Mouse (Mus musculus) cortical plate, adult 2 months (tissue): Measurements from ENCODE around the gene Fbxl17. TPM values are rescaled to one million over a fixed set of nuclear protein-coding genes. Genes with fewer than 3 reads are reported as not detected.

Source experiments
- H3K27ac ChIP-seq: fragments of 200-500 bp; 2 replicates; pipeline ENCODE4 v1.5.1; 2012; ENCODE audit warnings: low read length, control low read depth, inconsistent platforms; ENCODE audit not compliant: insufficient read depth
- H3K4me1 ChIP-seq: fragments of 200-500 bp; 2 replicates; pipeline ENCODE4 v1.6.1; 2011; ENCODE audit warnings: low read length; ENCODE audit not compliant: control insufficient read depth, insufficient read depth
- H3K4me3 ChIP-seq: fragments of 200-500 bp; 2 replicates; pipeline ENCODE4 v1.5.1; 2011; ENCODE audit warnings: mild to moderate bottlenecking, low read length, control low read depth; ENCODE audit not compliant: insufficient read depth
- CTCF ChIP-seq: fragments of 200-500 bp; IDR thresholded peaks from 2 replicates; pipeline ENCODE4 v1.5.1; 2011; ENCODE audit warnings: mild to moderate bottlenecking, control low read depth, low read length; ENCODE audit not compliant: insufficient read depth; ENCODE audit errors: extremely low read depth
- POLR2A ChIP-seq: fragments of 200-500 bp; IDR thresholded peaks from 2 replicates; pipeline ENCODE4 v1.6.1; 2011; ENCODE audit warnings: mild to moderate bottlenecking, low read length, control low read depth; ENCODE audit not compliant: insufficient read depth; ENCODE audit errors: extremely low read depth
- polyA plus RNA-seq: library from polyadenylated mRNA; depleted of rRNA; stranded (reverse); fragments of >200 nt; gene quantifications from 2 replicates; pipeline ENCODE4 v1.2.3, GENCODE M21; 2012

Gene Fbxl17
- polyA plus RNA-seq, 1 experiment: 28.9 TPM

DNA sequence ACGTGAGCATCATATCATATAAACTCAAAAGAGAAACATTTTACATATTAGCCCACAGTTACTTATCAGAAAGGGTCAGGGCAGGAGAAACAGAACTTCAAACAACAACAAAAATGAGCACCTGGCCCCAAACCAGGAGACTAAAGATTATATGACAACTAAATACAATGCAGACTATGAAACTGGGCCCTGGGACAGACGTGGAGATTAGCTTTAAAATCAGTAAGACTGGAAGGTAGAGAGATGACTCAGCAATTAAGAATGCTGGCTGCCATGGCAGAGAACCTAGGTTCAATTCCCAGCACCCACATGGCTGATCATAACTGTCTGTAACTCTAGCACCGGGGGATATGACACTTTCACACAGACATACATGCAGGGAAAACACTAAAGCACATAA lies 413.3 kb downstream of the Fbxl17 start:
- Histone ChIP-seq H3K4me1 (peaks cover 2% of the 10 kb centered on the region; the same call in 1 of the 2 replicates), H3K4me3 (no peak overlapping the region), H3K27ac (no peak overlapping the region)
- TF ChIP-seq POLR2A: no peak
- TF ChIP-seq CTCF: no peak

DNA sequence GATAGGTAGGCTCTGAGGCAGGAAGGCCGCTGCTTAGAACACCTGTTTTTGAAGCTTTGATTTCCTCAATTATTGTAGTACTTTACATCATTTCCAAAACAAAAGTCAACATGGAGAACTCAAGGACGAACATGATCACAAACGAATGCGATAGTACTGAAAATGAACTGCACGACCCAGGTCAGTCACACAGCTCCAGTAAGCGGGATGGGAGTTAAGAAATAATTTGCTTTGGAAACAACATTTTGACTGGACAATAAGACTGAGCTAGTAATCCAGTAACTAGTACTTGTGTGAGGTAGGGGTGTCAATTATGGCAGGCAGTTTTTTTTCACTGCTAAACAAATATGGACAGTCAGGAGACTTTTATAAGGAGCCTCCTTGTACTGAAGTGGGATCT lies 414.6 kb downstream of the Fbxl17 start:
- Histone ChIP-seq H3K27ac (no peak overlapping the region), H3K4me1 (peaks cover 3% of the 10 kb centered on the region), H3K4me3 (no peak overlapping the region)
- TF ChIP-seq CTCF: no peak
- no peak for TF ChIP-seq POLR2A

DNA sequence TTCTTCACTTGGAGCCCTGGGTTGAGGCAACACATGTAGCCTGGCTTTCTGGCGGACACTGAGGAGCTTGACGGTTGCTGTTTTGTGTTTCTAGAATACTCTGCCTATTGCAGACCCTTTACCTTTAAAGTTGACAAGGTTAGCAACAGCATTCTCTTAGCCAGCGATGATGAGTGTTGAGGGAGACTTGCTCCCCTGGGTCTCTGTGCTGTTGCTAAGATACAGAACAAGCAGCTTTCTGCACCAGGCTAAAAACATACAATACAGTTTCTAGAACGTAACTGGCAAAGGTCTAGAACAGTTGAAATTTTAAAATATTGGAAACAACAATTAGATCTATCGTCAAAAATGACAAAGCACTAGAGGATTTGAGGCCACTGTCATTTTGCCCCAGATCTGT lies 420.7 kb downstream of the Fbxl17 start:
- no peak for TF ChIP-seq CTCF
- no peak for TF ChIP-seq POLR2A
- no peak overlapping the region for H3K27ac ChIP-seq
- peaks cover 10% of the 10 kb centered on the region for H3K4me1 ChIP-seq
- H3K4me3 ChIP-seq: no peak overlapping the region

DNA sequence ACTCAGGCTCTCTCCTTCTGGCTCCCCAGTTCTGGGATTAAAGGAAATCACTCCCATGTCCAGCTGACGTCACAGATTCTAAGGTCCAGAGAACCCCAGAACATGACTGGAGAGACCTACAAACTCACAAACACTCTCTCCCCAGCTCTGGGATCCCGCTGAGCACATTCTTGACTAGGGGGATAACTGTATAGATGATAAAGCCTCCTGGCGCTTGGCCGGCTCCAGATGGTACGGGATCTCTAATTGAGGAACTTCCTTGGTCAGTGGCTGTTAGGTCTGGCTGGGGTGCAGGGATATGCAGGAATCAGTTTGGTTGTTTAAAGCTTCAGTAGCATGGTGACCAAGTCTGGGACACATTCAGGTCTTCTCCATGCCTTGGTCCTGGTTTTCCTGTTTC lies 422.3 kb downstream of the Fbxl17 start:
- no peak overlapping the region for H3K4me3 ChIP-seq
- H3K27ac ChIP-seq: no peak overlapping the region
- TF ChIP-seq POLR2A (no peak), CTCF (no peak)
- peaks cover 10% of the 10 kb centered on the region for H3K4me1 ChIP-seq

DNA sequence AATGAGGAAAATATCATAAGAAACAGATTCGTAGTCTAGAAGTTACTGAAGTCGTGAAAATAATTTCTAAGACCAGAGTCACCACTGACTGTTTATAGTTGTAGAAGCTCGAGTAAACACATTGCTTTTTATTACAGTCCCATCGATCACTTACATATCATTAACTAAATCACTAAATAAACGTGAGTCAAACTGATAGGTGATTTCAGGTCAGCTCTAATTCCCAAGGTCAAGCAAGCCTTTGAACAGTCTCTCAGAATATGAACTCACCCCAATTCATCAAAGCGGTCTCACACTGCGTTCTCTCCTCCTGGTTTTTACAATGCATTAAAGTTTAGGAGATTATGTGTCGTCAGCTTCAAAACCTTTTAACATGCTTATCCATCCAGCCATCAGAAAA lies 423.2 kb downstream of the Fbxl17 start:
- H3K27ac ChIP-seq: no peak overlapping the region
- TF ChIP-seq CTCF (no peak), POLR2A (no peak)
- peaks cover 8% of the 10 kb centered on the region for H3K4me1 ChIP-seq
- H3K4me3 ChIP-seq: no peak overlapping the region

DNA sequence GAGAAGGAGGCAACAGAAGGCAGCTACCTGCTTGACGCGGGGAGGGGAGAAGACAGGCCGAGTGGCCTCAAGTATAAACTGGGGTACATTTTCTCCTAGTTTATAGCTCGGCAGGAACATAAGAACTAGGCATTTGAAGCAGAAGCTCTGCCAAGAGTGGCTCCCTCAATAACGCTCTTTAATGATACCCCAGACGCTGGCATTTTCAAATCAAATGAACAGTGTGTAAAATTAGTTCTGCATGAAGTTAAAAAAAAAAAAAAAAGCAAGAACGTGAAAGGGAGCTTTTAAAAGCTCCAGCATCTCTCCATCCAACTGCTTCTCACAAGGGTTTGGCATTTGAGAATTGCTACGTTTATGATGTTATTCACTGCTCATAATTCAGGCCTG lies 423.8 kb downstream of the Fbxl17 start:
- Histone ChIP-seq H3K4me3 (no peak overlapping the region), H3K27ac (no peak overlapping the region), H3K4me1 (peaks cover 9% of the 10 kb centered on the region)
- TF ChIP-seq CTCF (no peak), POLR2A (no peak)

DNA sequence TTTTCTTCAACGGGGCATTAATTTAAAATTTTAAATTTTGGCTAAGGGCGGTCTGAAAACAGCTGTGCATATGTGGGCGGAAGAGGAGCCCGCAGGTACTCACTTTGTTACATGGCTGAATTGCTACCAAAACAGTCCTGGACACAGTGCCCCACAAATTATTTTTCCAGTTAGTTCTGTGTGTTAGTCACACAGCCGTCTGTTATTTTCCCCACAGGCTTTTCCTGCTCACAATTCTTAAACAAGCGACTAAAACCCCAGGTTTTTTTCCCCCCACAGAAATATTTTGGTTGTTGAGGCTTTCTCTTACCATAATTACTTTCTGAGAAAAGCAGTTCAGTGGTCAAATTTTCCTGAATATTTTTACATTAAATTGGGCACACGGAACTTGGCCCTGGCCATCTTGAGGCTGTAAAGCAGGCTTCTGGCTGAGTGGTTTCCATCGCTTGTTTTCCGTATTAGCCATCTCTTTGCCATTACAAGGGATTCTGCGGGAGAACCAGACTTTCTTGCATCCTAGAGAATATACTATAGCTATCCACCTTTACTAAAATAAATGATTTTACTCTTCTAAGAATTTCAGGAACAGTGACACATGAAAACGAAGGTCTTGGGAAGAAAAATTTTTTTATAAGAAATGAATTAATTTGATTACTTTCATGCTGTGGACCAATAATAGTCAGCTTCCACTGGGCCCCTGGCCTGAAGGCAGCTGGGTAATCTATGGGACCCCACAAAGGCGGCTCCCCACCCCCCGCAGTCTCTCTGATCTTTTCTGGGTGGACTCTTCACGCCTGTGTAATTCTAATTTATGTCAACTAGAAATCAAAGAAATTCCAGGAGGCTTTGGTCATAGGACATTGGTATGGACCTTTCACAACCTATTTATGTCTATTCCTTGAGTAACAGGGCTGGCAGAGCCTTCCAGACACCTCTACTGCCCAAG lies 424.5 kb downstream of the Fbxl17 start:
- Histone ChIP-seq H3K27ac (no peak overlapping the region), H3K4me3 (no peak overlapping the region), H3K4me1 (peaks cover 9% of the 10 kb centered on the region)
- TF ChIP-seq CTCF: no peak
- TF ChIP-seq POLR2A: no peak

DNA sequence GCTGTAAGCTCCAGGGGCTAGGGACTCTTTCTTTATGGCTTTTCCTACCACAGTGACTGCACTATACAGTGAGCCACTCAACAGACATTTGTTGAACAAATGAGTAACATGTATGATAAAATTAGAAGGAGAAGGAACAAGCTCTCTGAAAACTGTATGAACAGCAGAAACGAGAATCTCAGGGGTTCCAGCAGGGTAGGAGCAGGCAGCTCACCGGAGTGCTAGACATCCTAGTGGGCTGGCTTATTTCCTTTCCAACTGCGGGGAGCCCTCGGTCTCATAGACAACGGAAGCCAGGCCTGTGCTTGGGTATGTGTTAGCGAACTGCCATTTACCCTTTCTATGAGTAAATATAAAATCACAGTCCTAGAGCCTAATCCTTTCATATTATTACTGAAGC lies 426.5 kb downstream of the Fbxl17 start:
- H3K4me1 ChIP-seq: peaks cover 7% of the 10 kb centered on the region
- H3K4me3 ChIP-seq: no peak overlapping the region
- TF ChIP-seq POLR2A: no peak
- TF ChIP-seq CTCF: no peak
- H3K27ac ChIP-seq: no peak overlapping the region

DNA sequence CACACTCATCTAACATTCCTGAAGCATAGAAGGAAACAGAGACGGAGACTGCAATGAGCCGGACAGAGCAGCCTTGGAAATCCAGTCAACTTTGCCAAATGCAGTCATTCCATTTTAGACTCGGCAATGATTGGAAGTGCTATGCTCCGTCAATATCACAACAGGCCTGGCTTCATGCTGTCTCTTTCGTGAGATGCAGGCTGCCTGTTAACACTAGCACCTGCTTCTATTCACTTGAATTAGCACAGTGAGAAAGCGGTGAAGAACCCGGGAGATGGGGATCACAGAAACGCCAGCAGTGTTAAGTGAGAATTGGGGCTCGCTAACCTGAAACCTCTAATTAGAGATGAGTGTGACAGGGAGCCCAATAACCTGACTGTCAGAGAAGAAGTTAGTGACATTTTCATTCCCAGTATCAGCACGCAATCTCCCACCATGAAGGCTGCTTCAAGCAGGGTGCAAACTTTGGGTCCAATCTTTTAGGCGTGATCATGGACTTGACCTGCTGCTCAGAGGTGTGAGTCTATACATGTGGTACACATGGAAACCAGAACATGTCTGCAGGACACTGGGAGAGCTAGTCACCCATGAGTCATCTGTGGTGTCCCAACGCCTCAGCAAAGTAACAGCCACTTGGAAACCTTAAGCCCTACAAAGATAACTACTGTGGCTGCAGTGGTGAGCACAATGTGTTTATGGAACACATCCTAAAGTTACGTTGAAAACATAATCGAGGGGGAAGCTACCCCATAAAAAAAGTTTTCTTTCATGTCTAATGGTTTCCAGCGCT lies 428.5 kb downstream of the Fbxl17 start:
- no peak overlapping the region for H3K27ac ChIP-seq
- H3K4me1 ChIP-seq: peaks cover 7% of the 10 kb centered on the region
- TF ChIP-seq POLR2A (no peak), CTCF (no peak)
- H3K4me3 ChIP-seq: no peak overlapping the region

DNA sequence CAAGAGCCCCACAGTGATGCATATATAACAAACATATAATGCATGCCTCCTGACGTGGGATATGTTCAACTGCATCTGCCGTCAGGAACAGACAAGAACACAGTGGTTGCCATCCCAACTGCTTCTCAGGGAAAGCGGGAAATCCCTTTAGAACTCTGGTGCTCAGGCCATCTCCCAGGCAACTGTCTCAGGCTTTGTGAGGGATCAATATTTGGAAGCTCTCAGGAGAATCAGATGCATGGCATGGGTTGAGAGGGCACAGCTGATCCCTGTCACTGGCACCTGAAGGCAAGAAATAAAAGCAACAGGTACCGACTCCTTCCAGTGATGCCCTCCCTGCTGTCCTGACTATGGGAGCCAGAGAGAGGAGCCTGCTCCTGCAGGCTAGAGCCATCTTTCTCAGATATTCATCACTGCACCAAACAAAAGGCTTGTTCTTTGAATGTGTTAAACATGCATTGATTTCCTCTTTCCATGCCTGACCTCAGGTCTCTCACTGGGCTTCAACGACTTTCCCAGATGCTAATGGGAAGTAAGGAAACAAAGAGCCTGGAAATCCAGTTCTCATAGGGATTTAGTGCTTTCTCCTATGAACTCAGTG lies 429.6 kb downstream of the Fbxl17 start:
- TF ChIP-seq POLR2A (no peak), CTCF (no peak)
- Histone ChIP-seq H3K4me1 (peaks cover 4% of the 10 kb centered on the region), H3K4me3 (no peak overlapping the region), H3K27ac (no peak overlapping the region)
